Mouse (Mus musculus) embryonic fibroblast, embryonic 13.5 days (primary cell): ENCODE results near the gene Mylk. TPM values are rescaled to one million over a fixed set of nuclear protein-coding genes. Genes with fewer than 3 reads are reported as not detected.

Source experiments
- H3K27ac ChIP-seq: 2 replicates; pipeline ENCODE4 v1.5.1; 2012; ENCODE audit warnings: low read length, control low read depth, inconsistent platforms; ENCODE audit not compliant: insufficient read depth
- H3K4me1 ChIP-seq: 2 replicates; pipeline ENCODE4 v1.6.1; 2011; ENCODE audit warnings: low read length; ENCODE audit not compliant: control insufficient read depth, insufficient read depth
- H3K4me3 ChIP-seq: 2 replicates; pipeline ENCODE4 v1.5.1; 2011; ENCODE audit warnings: mild to moderate bottlenecking, control low read depth, low read length; ENCODE audit not compliant: insufficient read depth
- CTCF ChIP-seq: IDR thresholded peaks from 2 replicates; pipeline ENCODE4 v1.5.1; 2011; ENCODE audit warnings: mild to moderate bottlenecking, control low read depth, low read length, moderate library complexity, borderline replicate concordance; ENCODE audit not compliant: insufficient read depth
- POLR2A ChIP-seq: IDR thresholded peaks from 2 replicates; pipeline ENCODE4 v1.6.1; 2011; ENCODE audit warnings: low read depth, mild to moderate bottlenecking, control low read depth, low read length, moderate library complexity
- polyA plus RNA-seq: library from polyadenylated mRNA; stranded (reverse); fragments of >200 nt; gene quantifications from 2 replicates; pipeline ENCODE4 v1.2.4, GENCODE M21; 2011; ENCODE audit warnings: low read depth; ENCODE audit not compliant: missing spikeins, insufficient read length

The Mylk gene
- polyA plus RNA-seq, 1 experiment, result 60.8 TPM

- H3K27ac ChIP-seq, result no peak overlapping the region
- H3K4me1 ChIP-seq, result no peaks in the 10 kb centered on the region
- no peak for TF ChIP-seq CTCF
- no peak for TF ChIP-seq POLR2A
Measured at GRCm38 (mm10) chr16:35046081-35046775, 301.2 kb downstream of the Mylk start.

GRCm38 (mm10) chr16:35047272-35047969 lies 302.4 kb downstream of the Mylk start:
- Histone ChIP-seq H3K27ac (no peak overlapping the region), H3K4me3 (no peak overlapping the region), H3K4me1 (no peaks in the 10 kb centered on the region)
- no peak for TF ChIP-seq CTCF

More at GRCm38 (mm10) chr16:35046081-35046775, 301.2 kb downstream of the Mylk start:
- H3K4me3 ChIP-seq, result no peak overlapping the region

GRCm38 (mm10) chr16:35051066-35051465 lies 306.1 kb downstream of the Mylk start:
- no peak overlapping the region for H3K27ac ChIP-seq
- no peaks in the 10 kb centered on the region for H3K4me1 ChIP-seq
- H3K4me3 ChIP-seq, result no peak overlapping the region
- no peak for TF ChIP-seq CTCF
- no peak for TF ChIP-seq POLR2A

Other genes with a start within 250 kb of the Mylk start
- gene Kalrn, start 171.7 kb upstream of the Mylk start, polyA plus RNA-seq, result 25.5 and 30.3 TPM in 2 replicates
- gene Ropn1, start 95.3 kb upstream of the Mylk start, polyA plus RNA-seq, result not detected in 2 replicates
- gene Ccdc14, start 54.6 kb upstream of the Mylk start, polyA plus RNA-seq, result 5.5 and 5.7 TPM in 2 replicates